Mouse (Mus musculus) ES-E14 (cell line): ENCODE results near the gene Ppm1g.

Experiments
- CHD2 ChIP-seq: IDR thresholded peaks from 2 replicates; pipeline ENCODE4 v1.6.1; 2014; ENCODE audit warnings: mild to moderate bottlenecking, low read depth, low read length, inconsistent platforms
- HCFC1 ChIP-seq: IDR thresholded peaks from 2 replicates; pipeline ENCODE4 v1.6.1; 2012; ENCODE audit warnings: low read length, inconsistent platforms, borderline replicate concordance; ENCODE audit not compliant: insufficient read depth
- ZC3H11A ChIP-seq: IDR thresholded peaks from 2 replicates; pipeline ENCODE4 v1.6.1; 2012; ENCODE audit warnings: low read depth, mild to moderate bottlenecking, inconsistent platforms, low read length, borderline replicate concordance
- ZNF384 ChIP-seq: IDR thresholded peaks from 2 replicates; pipeline ENCODE4 v1.6.1; 2012; ENCODE audit warnings: low read depth, low read length, inconsistent platforms

GRCm38 (mm10) chr5:31219474-31219873 lies 1.0 kb downstream of the Ppm1g start:
- TF ChIP-seq ZNF384 (no peak), ZC3H11A (no peak), CHD2 (no peak), HCFC1 (no peak)
